Mouse (Mus musculus) ovary, postnatal 36 days (tissue): ENCODE measurements at regions not wholly inside any gene's neighbourhood (a gene's known extent, or its start where the extent isn't known, plus 50 kb on each side); places are given as distances from the start of the nearest gene placed in this dataset.

Source experiments
- DNase-seq: peaks from one replicate; pipeline ENCODE4 v3.0.0; 2022; ENCODE audit warnings: low spot score, mixed read lengths

GRCm38 (mm10) chr11:65490426-65490825, 220.6 kb upstream of the Myocd start:
- DNase-seq = no peak

GRCm38 (mm10) chr11:65475821-65476540, 206.2 kb upstream of the Myocd start:
- peak; percentile 47 for DNase-seq

GRCm38 (mm10) chr11:65475302-65475701, 205.5 kb upstream of the Myocd start:
- DNase-seq = peak; percentile 74

- DNase-seq = no peak
Observed at GRCm38 (mm10) chr11:65469762-65470741, 200.3 kb upstream of the Myocd start.

GRCm38 (mm10) chr11:65461044-65461443, 191.3 kb upstream of the Myocd start:
- no peak for DNase-seq

- no peak for DNase-seq
Observed at GRCm38 (mm10) chr11:65448436-65448835, 178.6 kb upstream of the Myocd start.

GRCm38 (mm10) chr11:65443466-65444024, 173.8 kb upstream of the Myocd start:
- no peak for DNase-seq

GRCm38 (mm10) chr11:65435699-65436161, 165.9 kb upstream of the Myocd start:
- DNase-seq = no peak

- DNase-seq = no peak
Observed at GRCm38 (mm10) chr11:65421889-65422288, 152.1 kb upstream of the Myocd start.

GRCm38 (mm10) chr11:65408621-65409020, 138.8 kb upstream of the Myocd start:
- DNase-seq = no peak

- no peak for DNase-seq
Observed at GRCm38 (mm10) chr11:65402460-65403154, 132.8 kb upstream of the Myocd start.

GRCm38 (mm10) chr11:65389238-65389637, 119.4 kb upstream of the Myocd start:
- no peak for DNase-seq

GRCm38 (mm10) chr11:65386291-65387061, 116.7 kb upstream of the Myocd start:
- peak; percentile 53 for DNase-seq

- DNase-seq = no peak
Observed at GRCm38 (mm10) chr11:65375361-65375760, 105.6 kb upstream of the Myocd start.

- DNase-seq = no peak
Observed at GRCm38 (mm10) chr11:65373136-65373535, 103.3 kb upstream of the Myocd start.

GRCm38 (mm10) chr11:65372309-65372811, 102.6 kb upstream of the Myocd start:
- DNase-seq = no peak

- DNase-seq = no peak
Observed at GRCm38 (mm10) chr11:65367825-65368224, 98.0 kb upstream of the Myocd start.

GRCm38 (mm10) chr11:65366677-65367370, 97.0 kb upstream of the Myocd start:
- DNase-seq = no peak

GRCm38 (mm10) chr11:65365751-65366559, 96.2 kb upstream of the Myocd start:
- no peak for DNase-seq
